Mouse (Mus musculus) naive thymus-derived CD4-positive, alpha-beta T cell, adult 2 months (primary cell): ENCODE data around the gene Gm20388.

Source experiments
- DNase-seq: peaks from one replicate; pipeline ENCODE4 v3.0.0-alpha.2; 2011; ENCODE audit warnings: low read depth

The Gm20388 gene

DNA sequence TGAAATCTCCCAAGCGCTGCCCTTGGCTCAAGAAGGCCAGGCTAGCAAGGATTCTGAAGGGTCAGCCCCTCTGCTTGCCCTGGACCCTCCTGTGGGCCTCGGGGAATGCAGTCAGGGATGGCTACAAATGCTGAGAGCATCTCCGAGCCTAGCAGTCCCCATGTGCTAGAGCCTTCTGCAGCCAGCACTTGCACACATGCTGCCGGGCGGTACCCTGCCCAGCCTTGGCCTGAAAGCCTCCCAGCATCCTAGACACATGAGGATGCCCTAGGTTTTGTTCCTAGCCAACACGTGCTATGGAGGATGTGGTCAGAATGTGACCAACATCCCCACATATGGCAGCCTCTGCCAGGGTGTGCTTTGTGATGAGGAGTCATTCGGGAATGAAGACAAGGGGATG lies 2943.7 kb downstream of the Gm20388 start:
- no peak for DNase-seq

DNA sequence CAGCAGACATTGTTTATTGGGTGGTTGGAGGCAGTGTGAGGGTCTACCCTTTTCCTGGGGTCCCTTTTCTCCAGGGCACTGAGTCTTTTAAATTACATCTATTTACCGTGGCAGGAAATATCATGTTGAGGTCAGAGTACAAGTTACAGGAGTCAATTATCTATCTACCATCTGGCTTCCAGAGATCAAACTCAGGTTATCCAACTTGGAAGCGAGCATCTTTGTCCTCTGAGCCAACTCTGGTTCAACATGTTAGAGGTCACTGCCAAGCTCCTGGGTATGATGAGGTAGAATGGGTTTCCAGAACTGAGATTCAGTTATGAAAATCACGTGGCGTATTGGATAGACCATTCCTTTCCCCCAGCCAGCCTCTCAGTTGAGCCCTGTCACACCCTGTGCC lies 2944.5 kb downstream of the Gm20388 start:
- no peak for DNase-seq

DNA sequence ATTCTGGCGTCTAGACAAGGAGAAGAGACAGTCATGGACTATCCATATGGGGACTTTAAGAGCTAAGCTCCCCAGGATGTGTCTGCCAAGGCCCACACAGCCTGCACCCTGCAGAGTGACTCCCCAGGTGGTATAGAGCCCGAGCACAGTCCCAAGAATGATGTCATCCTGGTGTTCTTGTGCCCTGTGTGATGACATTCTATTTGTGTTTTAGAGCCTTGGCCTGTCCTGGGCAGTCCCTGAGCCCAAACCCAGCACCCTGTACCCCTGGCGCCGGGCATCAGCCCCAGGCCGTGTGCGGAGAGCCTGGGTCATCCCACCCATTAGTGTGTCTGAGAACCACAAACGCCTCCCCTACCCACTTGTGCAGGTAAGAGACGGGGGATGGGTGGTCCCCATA lies 2945.6 kb downstream of the Gm20388 start:
- no peak for DNase-seq

DNA sequence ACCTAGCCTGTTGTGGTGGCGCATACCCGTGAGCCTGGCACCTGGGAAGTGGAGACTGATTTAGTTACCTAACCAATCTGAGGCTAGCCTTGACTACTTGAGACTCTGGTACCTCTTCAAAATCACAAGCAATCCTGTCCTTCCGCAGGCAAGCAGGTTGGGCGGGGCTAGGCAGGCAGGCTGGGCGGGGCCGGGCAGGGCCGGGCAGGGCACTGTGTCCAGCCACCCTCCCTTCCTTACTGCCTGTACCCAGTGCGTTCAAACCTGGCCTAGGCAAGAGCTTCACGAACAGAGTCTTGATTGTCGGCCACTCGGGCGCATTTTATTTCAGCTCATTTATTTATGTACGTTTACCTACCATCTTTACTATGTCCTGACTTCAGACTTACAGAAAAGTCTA lies 2949.2 kb downstream of the Gm20388 start:
- no peak for DNase-seq

DNA sequence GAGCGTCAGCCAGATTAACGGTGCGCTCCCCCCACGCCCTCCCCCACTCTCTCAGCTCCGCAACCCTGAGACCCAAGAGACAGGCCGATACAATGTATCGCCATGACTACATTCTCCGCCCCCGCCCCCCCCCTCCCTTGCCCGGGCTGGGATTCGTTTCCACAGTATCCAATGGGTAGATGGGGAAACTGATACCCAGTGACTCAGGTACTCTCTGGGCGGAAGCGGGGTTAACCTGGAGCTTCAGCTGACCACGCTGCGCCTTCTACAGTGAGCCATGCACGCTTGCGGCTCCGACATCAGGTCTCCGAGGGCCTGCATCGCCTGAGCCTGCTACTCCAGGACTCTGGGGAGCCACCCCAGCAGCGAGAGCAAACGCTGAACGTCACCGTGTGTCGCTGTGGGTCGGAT lies 2954.1 kb downstream of the Gm20388 start:
- peak; percentile 29 for DNase-seq

DNA sequence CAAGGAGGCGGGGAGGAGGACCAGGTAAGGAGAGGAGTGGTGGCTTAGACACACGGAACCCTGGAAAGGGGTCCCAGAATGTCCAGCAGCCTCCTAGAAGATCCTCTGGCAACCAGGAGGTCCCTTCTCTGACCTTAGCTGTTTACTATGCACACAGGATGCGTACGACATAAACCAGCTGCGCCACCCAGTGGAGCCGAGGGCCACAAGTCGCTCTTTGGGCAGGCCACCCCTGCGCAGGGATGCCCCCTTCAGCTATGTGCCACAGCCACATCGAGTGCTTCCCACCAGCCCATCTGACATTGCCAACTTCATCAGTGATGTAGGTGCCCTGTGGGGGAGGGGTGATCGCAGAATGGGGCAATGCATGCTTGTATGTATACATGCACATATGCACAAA lies 2954.8 kb downstream of the Gm20388 start:
- peak; percentile 41 for DNase-seq

DNA sequence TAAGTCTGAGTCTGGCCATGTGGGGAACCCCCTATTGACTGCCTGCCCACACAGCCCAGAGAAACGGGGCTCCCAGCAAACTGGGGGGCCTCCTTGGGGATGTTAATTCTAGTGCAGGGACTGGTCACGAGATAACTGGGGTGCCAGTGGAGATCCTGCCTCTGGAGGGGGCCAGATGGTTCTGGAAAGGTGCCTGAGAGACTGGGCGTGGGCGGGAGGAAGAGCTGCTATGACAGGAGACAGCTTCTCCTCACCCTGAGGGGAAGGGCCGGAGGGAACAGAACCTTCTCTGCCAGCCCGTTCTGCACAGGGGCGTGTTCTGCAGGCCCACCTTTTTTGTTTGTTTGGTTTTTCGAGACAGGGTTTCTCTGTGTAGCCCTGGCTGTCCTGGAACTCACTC lies 2955.6 kb downstream of the Gm20388 start:
- DNase-seq, result no peak

DNA sequence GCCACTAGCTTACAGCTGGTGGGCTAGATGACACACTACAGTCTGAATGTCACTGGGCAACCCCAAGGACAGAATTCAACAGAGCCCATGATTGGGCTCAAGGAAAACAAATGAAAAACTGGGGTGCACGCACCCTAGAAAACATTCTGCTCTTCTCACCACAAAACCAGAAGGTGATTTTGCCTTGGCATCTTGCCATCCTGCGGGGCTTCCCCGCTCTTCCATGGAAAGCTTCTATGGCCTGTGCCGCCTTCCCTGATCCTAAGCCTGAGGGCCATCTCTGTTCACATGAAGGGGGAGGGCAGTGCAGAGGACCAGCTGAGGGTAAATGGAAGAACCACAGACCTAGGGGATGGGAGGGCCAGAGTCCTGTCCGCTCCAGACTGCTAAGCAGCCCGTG lies 2957.3 kb downstream of the Gm20388 start:
- no peak for DNase-seq

DNA sequence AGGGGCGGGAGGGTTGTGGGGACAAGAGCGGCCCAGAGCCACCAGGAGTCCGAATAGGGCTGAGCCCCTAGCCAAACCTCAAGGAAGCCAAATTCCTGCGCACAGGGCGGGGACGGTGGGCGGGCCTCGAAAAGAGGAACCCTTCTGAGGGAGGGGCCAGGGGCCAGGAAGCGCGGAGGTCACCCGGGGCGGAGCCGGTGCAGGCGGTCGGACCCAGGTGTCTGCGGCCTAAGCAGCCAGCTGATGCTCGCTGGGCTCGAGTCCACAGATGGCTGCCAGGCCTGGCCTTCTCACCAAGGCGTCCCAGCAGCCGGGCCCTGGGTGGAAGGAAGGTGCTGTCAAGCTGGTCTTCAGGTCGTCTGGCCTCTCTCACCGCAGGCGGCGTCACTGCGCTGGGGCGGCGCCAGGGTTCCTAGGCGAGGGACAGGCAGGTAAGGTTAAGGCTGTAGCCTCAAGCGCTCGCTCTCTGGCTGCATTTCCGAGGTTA lies 2959.8 kb downstream of the Gm20388 start:
- DNase-seq, result peak; percentile 83

DNA sequence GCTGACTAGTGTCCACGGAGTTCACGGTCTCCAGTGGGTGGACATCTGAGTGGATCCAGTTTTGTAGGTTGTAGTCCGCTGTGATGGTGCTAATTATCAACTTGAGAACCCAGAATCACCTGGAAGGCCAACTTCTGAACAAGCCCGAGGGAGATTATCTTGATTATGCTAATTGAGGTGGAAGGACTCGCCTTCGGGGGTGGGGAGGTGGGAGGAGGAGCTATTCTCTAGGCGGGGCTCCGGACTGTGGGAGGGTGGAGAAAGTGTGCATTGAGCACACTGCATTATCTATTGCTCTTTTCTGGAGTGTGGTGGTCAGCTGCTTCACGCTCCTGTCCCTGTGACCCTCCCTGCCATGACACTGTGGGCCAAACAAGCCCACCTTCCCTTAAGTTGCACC lies 2961.0 kb downstream of the Gm20388 start:
- DNase-seq, result no peak

DNA sequence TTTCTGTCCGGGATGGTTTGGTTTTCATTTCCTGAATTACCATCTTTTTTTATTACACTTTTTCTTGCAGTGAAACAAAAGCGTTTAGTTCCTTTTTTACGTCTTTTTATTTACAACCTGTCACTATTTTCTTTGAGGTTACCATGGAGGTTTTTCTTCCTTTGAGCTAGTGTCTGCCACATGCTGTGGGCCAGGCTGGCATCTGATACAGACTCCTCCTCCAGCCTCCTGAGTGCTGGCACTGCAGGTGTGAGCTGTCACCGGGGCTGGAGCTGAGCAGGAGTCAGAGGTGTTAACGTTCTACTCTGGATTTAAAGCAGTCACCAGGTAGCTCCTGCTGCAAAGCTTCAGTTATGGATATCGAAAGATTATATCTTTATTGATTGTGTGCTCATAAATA lies 2962.5 kb downstream of the Gm20388 start:
- DNase-seq, result peak; percentile 53

DNA sequence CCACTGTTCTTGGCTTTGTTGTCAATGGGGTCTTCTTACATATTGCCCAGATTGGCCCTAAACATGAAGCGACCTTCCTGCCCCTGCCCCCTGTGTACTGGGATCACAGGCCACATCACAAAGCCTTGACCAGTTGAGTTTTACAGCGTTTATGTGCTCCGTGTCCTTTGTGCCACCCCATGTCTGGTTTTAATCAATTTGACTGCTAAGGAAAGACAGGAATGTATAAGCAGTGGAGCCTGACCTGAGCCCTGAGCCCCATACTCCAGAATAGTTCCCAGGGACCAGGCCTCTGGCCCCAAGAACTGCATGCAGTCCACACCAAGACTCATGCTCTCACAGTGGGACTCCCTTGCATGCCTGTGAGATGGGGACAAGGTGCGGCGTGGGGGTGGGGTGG lies 2964.5 kb downstream of the Gm20388 start:
- DNase-seq, result no peak

DNA sequence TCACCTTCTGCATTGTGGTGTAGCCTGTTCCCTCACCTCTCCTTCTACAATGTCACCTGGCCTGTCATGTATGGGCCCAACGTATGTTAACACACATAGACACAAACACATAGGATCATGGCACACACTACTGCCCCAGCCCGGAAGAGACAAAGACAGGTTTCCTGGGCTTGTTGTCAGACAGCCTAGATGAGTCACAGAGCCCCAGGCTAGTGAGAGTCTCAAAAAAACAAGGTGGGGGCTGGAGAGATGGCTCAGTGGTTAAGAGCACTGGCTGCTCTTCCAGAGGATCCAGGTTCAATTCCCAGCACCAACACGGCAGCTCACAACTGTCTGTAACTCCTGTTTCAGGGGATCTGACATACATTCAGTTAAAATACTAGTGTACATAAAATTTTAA lies 2967.6 kb downstream of the Gm20388 start:
- DNase-seq, result no peak

DNA sequence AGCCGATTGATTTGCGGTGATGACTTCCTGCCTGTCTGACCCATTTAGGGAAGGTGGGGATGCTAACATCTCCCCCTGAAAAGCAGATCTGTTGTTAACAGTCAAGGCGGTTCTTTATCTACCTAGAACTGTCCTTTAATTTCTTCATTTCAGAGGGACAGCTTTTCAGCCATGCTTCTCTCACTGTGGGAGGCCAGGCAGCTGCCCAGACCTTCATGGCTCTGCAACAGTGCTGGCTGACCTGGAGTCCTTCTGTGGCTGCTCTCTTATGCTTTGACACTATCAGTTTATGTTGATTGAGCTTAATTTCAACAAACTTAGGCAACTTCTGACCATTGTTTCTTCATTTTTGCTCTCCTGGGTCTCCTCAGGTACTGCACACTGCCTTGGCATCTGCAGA lies 2969.7 kb downstream of the Gm20388 start:
- no peak for DNase-seq

DNA sequence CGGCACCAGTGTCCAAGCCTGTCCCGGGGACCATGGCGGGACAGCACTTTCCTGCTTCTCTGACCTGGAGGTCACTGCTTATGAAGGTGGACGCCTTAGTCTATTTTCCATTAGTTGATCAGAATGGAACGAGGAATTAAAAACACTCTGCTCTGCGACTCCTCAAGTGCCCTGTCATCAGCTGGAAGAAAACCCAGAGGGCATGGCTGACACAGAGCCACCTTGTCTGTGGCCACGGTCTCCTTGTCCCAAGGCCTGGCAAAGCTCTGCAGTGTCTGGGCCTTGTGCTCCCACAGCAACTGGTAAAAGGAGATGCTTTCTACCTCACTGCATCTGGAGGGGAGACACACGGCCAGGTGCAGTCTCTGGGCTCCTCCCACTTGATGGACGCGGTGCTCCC lies 2973.0 kb downstream of the Gm20388 start:
- no peak for DNase-seq

DNA sequence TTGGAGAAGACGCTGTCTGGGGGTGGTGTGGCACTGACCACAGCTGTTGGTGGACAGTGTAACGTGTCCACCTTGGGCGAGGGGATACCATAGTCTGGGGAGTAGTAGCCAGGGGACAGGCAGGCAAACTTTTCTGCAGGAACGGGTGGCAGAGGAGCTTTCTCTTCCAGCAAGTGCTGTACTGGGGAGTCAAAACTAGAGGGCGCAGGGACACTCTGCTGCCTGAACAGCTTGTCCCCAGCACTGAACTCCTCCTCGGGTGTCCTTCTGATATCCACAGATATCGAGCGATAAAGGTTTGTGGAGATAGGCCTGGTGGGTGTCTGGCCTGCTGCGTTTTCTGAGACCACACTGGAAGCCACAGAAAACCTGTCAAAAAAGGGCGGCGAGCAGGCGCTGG lies 2980.8 kb downstream of the Gm20388 start:
- no peak for DNase-seq

DNA sequence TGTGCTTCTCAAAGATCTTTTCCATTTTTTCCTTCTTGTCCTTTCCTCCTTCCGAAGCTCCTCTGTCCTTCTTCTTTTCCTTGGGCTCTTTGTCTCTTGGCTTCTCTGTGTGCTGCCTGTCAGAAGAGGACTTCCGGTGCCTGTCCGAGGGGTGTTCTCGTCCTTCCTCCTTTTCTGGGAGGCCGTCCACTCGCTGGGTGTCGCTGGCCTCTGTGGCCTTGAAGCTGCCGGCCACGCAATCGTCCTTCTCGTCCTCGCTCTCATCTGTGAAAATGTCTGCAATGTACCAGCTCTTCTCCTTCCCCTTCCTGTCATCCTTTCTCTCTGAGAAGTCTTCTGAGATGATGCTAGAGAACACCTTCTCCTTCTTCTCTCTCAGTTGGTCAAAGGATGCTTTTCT lies 2982.8 kb downstream of the Gm20388 start:
- DNase-seq, result no peak

DNA sequence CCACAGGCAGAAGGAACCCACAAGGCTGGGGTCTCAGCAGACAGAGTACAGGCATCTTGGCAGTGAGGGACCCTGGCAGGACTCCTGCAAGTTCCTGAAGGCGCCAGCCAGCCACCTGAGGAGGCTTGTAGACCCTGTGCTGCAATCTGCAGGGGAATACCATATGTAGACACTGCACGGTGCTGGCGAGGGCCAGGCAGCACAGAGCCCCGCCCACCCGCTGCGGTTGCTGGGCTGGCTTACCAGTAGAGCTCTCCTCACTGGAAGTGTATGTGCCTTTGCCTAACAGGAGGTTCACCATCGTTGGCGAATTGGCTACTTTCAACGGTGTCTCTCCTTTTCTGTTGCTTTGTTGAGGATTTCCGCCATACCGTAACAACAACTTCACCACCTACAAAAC lies 2985.7 kb downstream of the Gm20388 start:
- no peak for DNase-seq

DNA sequence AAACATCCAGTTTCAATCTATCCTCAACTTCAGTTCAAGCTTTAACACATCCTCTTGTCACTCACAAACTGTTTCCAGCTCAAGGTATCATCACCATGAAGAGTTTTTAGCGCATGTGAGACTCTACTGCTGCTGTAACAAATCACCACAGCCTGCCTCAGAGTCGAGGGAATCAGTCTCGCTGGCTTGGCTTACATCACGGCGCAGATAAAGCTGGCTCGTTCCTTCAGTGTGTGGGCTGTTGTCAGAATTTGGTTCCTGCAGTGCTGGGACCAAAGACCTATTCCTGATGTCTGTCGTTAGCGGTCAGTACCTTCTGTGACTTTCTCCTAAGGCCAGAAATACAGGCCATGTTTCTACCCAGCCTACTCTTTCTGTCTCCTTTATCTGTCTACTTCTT lies 2986.6 kb downstream of the Gm20388 start:
- DNase-seq, result no peak

DNA sequence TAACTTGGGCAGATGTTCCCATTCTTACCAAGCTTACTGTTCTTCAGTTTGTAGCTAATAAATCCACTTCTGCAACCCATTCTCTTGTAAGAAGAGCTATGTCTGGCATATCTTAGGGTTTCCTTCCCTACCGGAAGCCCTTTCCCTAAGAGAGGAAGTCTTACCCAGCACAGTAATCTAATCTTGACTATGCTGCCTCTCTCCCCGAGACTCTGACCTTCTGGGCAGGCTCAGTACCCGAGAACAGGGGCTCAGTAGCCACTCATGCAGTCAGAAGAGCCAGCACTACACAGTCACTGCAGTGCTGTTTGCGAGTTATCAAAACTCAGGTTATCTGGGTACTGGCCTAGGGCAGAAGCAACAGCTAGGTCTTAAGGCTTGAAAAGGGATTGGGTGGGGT lies 2987.4 kb downstream of the Gm20388 start:
- no peak for DNase-seq

DNA sequence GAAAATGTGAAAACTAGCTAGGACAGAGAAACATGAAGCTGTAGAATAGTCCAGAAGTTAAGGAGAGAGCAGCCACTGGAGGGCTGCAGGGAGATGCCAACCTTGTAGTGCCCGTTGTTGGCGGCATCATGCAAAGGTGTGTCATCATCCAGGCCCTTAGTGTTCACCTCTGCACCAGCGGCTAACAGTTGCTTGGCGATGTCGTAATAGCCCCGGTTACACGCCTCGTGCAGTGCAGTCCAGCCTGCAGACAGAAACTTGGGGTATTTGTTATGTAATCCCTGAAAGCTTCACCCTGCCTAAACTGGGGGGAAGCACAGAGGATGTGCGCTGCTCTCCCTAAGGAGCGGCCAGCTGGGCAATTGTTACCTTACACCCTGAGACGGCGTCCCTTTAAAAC lies 2987.8 kb downstream of the Gm20388 start:
- no peak for DNase-seq

DNA sequence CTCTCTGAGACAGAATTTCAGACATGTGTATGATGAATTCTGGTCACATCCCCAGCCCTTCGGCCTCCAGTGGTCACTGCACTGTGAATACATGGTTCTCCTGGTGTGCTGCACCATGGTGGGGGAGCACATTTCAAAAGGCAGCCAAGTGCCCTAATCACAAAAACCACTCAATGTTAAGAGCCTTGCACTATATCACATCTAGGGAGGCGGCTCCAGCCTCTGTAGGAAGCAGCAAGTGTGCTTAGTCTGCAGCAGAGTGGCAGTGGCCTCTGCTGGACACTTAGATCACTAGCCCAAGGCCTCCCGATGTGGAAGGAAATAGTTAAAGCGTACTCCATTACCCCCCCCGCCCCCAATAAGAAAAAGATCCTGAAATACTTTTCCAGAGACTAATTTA lies 2988.4 kb downstream of the Gm20388 start:
- no peak for DNase-seq

DNA sequence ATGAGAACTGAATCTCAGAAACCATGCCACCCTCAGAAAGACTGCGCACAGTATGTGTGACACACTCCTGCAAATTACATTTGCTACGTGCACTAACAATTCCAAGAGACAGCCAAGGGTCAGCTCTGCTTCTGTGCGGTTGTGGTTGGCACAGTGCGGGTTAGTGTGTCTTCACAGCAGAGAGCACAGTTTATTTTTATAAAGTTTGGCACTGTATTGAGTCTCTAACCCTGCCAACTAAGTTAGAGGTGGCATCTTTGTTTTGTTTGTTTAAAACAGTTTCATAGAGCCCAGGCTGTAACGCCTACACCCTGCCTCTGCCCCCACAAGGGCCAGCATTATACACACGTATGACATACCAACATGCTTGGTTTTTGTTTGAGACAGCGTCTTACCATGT lies 2990.8 kb downstream of the Gm20388 start:
- no peak for DNase-seq

DNA sequence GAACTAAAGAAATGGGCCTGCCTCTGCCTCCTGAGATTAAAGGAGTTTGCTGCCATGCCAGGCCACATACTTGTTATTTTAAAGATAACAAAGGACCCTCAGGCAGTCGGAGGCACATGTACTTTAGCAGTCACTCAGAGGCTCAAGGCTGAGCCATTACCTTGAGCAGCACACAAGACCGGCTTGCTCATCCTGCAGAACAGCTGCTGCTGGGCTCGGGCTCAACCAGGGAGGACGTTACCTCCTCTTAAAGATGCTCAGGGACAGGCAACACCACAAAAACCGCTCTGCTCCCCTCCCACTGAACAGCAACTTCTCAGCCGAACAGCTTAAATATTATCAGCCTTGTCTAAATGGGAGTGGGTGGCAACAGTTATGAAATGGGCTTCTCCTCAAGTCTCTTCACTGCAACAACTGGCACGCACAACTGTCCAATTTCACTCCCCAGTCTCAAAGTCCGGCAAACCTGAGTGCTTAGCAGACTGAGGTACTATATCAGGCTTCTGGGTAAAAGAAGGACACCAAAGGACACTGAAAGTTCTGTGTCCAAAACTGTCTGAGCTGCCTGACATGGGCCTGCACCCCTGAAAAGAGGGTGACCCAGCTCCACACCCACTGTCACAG lies 2991.4 kb downstream of the Gm20388 start:
- DNase-seq, result no peak

DNA sequence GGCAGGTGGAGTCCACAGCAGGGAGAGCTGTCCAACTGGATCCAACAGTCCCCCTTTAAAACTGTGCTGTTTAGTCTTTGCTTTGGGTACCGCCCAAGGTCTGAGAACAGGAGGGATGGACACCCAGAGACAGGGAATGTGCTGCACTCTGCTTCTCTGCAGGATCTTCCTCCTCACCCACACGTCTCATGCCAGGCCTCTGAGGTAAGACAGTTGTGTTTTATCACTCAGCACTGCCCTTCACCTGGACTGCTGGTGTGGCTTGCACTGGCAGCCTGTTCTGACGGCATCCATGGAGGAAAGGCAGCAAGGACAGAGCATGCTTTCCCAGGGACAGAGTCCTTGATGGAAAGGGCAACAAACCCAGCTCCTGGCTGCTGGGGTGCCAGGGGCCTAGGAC lies 2991.9 kb downstream of the Gm20388 start:
- DNase-seq, result no peak
